Mouse (Mus musculus) MEL (cell line): ENCODE data around the gene Lrrc3b.

Experiments
- CTCF ChIP-seq, 3 experiments: IDR thresholded peaks in 2 of 3; conservative IDR thresholded peaks in 1 of 3; 2 replicates each; pipeline ENCODE4 v1.5.1; 2011 to 2012; ENCODE audit warnings: low read length in 3 of 3, low read depth in 2 of 3, mild to moderate bottlenecking in 2 of 3, improper control_type of control experiment in 1 of 3, inconsistent platforms in 1 of 3, mixed read lengths in 1 of 3, moderate library complexity in 1 of 3; ENCODE audit not compliant: control insufficient read depth in 1 of 3, insufficient read depth in 1 of 3, poor library complexity in 1 of 3, severe bottlenecking in 1 of 3
- EP300 ChIP-seq, 2 experiments: IDR thresholded peaks; 2 replicates each; pipeline ENCODE4 v1.6.1; 2011; ENCODE audit warnings: improper control_type of control experiment in 2 of 2, low read length in 2 of 2, low read depth in 1 of 2, mild to moderate bottlenecking in 1 of 2
- GATA1 ChIP-seq: IDR thresholded peaks from 2 replicates; pipeline ENCODE4 v1.6.1; 2011; ENCODE audit warnings: low read depth, low read length, improper control_type of control experiment
- JUND ChIP-seq: IDR thresholded peaks from 2 replicates; pipeline ENCODE4 v1.6.1; 2011; ENCODE audit warnings: low read depth, mild to moderate bottlenecking, improper control_type of control experiment, low read length
- MAX ChIP-seq: IDR thresholded peaks from 2 replicates; pipeline ENCODE4 v1.6.1; 2011; ENCODE audit warnings: low read length, improper control_type of control experiment
- MAZ ChIP-seq: IDR thresholded peaks from 2 replicates; pipeline ENCODE4 v1.6.1; 2012; ENCODE audit warnings: low read depth, mild to moderate bottlenecking, inconsistent platforms, low read length, improper control_type of control experiment
- POLR2A ChIP-seq, 2 experiments: IDR thresholded peaks; 2 replicates each; pipeline ENCODE4 v1.6.1; 2011 to 2012; ENCODE audit warnings: low read length in 2 of 2, mild to moderate bottlenecking in 2 of 2, control low read depth in 1 of 2, improper control_type of control experiment in 1 of 2, low read depth in 1 of 2, moderate library complexity in 1 of 2; ENCODE audit not compliant: control insufficient read depth in 1 of 2, insufficient read depth in 1 of 2, poor library complexity in 1 of 2
- TCF12 ChIP-seq: IDR thresholded peaks from 2 replicates; pipeline ENCODE4 v1.6.1; 2014; ENCODE audit warnings: low read depth, mild to moderate bottlenecking, inconsistent platforms, low read length, improper control_type of control experiment, moderate library complexity
- ZMIZ1 ChIP-seq: IDR thresholded peaks from 2 replicates; pipeline ENCODE4 v1.6.1; 2012; ENCODE audit warnings: low read depth, mild to moderate bottlenecking, inconsistent platforms, low read length, improper control_type of control experiment, moderate library complexity

DNA sequence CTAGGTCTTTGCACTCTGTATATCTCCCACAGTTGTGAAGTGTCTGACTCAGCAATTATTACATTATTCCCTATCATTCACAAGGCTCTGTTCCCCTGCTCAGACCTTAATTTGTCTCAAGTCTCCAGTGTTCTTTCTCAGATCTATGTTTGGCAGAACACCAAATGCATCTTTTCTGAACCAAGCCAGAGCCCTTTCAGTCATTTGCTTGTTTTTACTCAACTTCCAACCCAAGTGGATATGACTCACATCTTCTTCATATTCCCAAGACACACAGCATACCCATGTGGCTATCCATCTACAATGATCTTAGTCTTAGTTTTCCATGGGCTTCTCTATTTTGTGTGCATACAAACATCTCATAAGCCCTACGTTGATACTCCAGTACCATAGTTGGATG, 17.2 kb downstream of the Lrrc3b start:
- TF ChIP-seq MAX = no peak
- TF ChIP-seq CTCF (IDR thresholded peaks at IDR 0.05 in 2 of 3, conservative IDR thresholded peaks at IDR 0.05 in 1 of 3; ENCODE audit: control insufficient read depth in 1 of 3, insufficient read depth in 1 of 3, low read depth in 2 of 3, low read length in 3 of 3, poor library complexity in 1 of 3, severe bottlenecking in 1 of 3) = no peak
- TF ChIP-seq TCF12 = no peak
- TF ChIP-seq MAZ = no peak
- no peak for TF ChIP-seq JUND
- TF ChIP-seq ZMIZ1 = no peak
- TF ChIP-seq EP300 (IDR thresholded peaks at IDR 0.05; ENCODE audit: low read depth in 1 of 2, low read length in 2 of 2) = no peak
- TF ChIP-seq GATA1 = no peak
- TF ChIP-seq POLR2A (IDR thresholded peaks at IDR 0.05; ENCODE audit: control insufficient read depth in 1 of 2, insufficient read depth in 1 of 2, low read depth in 1 of 2, low read length in 2 of 2, poor library complexity in 1 of 2) = no peak
